ENCODE assay signal across 16 mouse cellular contexts in the genomic region with DNA sequence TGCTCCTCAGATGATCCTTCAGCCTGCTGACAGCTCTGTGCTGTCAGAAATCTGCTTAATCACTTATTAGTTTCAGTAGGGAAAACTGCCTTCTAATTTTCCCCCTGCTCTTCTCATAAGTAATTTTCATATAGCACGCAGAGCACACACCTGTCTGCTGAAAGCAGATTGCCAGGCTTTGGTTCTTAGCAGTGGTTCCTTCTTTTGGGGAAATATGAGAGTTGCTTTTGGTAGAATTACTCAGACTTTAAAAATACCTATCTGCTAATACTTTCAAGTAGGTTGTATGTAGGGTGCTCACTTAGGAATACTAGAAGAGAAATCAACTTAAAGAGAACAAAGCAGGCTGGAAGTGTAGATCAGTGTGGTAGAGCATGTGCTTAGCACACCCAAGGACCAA.
"Had no signal": no experiment of that assay in that cellular context is flagged by ENCODE, and none has a peak within 500 bp of the region (broad histone marks: within the 10 kb centered on the region; RNA-seq: fewer than 3 reads in every experiment).

No protein-coding gene starts in this region.

- H3K9me3 ChIP-seq: neural tube, embryonic 13.5 days; neural tube, embryonic 15.5 days; stomach, embryonic 15.5 days had no signal

- H3K9ac ChIP-seq: neural tube, embryonic 13.5 days; neural tube, embryonic 15.5 days; stomach, embryonic 15.5 days had no signal

- H3K27me3 ChIP-seq: neural tube, embryonic 13.5 days; neural tube, embryonic 15.5 days; stomach, embryonic 15.5 days had no signal

- H3K4me3 ChIP-seq: neural tube, embryonic 13.5 days; neural tube, embryonic 15.5 days; stomach, embryonic 15.5 days had no signal

- H3K27ac ChIP-seq: neural tube, embryonic 13.5 days; neural tube, embryonic 15.5 days; stomach, embryonic 15.5 days; stomach, postnatal 0 days had no signal

- H3K4me1 ChIP-seq: neural tube, embryonic 15.5 days; stomach, embryonic 15.5 days had no signal

- H3K4me2 ChIP-seq: neural tube, embryonic 13.5 days; neural tube, embryonic 15.5 days; stomach, embryonic 15.5 days had no signal

- H3K36me3 ChIP-seq: neural tube, embryonic 13.5 days; neural tube, embryonic 15.5 days; stomach, embryonic 15.5 days had no signal

- DNase-seq: retina, postnatal 1 day; right cerebral cortex, adult 18-20 months; right cerebral cortex, postnatal 14 days; right cerebral cortex, postnatal 25 days; right cerebral cortex, postnatal 4 days; spleen, adult 18-20 months; thymus, adult 18-20 months; thymus, adult 2 months; thymus, postnatal 14 days; thymus, postnatal 25 days; thymus, postnatal 36 days; thymus, postnatal 4 days had no signal
